8 mouse cellular contexts compared by ENCODE assay signal in the genomic region with DNA sequence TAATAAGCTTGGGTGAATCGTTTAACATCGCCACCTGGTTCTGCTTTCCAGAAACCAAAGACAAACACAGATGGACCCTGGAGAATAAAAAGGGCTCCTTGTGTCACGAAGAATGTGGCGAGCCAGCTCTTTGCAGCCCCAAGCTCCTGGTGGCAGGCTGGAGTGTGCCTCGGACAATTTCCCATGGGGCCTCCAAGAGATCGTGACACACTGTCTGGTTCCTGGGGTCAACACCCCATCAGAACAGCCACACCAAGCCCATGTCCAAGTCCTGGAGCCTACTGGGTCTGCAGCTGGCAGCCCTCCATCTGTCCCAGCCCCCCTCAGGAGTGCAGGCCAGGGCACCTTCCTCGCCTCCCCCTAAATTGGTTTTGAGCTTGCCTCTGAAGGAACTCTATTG. TPM values are rescaled to one million over a fixed set of nuclear protein-coding genes. Genes with fewer than 3 reads are reported as not detected.
DNase-seq lines count a peak whose midpoint lies in the region; ATAC-seq and TF ChIP-seq lines count a peak whose summit lies in the region.

No protein-coding gene starts in this region.

- H3K4me2 ChIP-seq in heart, embryonic 13.5 days: peak overlapping the region; percentile 96
- peak overlapping the region; percentile 92 for H3K4me2 ChIP-seq in embryonic facial prominence, embryonic 13.5 days
- H3K4me2 ChIP-seq in midbrain, embryonic 14.5 days (ENCODE audit: low read length): peak overlapping the region; percentile 74

- no peak for TF ChIP-seq CTCF in G1E (IDR thresholded peaks at IDR 0.05; ENCODE audit: low read depth, low read length)

- H3K4me1 ChIP-seq in heart, embryonic 13.5 days: peaks cover 21% of the 10 kb centered on the region
- peaks cover 42% of the 10 kb centered on the region for H3K4me1 ChIP-seq in G1E (ENCODE audit: insufficient read depth, low read depth, low read length)
- peaks cover 19% of the 10 kb centered on the region for H3K4me1 ChIP-seq in embryonic facial prominence, embryonic 13.5 days
- H3K4me1 ChIP-seq in limb, embryonic 10.5 days: peaks cover 29% of the 10 kb centered on the region
- H3K4me1 ChIP-seq in midbrain, embryonic 14.5 days (ENCODE audit: control insufficient read depth, insufficient read depth, low read length): peaks cover 13% of the 10 kb centered on the region

- DNase-seq in heart, adult 8-10 months (ENCODE audit: low spot score): no peak
- peak; percentile 38 for DNase-seq in G1E (ENCODE audit: low spot score)
- no peak for DNase-seq in limb, embryonic 10.5 days (ENCODE audit: low spot score)
- DNase-seq in midbrain, embryonic 14.5 days: peak; percentile 49
- DNase-seq in spleen, postnatal 4 days (ENCODE audit: low spot score in 2 of 2): no peak
- no peak for DNase-seq in urinary bladder, postnatal 4 days (ENCODE audit: low spot score in 2 of 2)

- H3K9ac ChIP-seq in heart, embryonic 13.5 days: peak overlapping the region; percentile 89
- peak overlapping the region; percentile 76 for H3K9ac ChIP-seq in embryonic facial prominence, embryonic 13.5 days
- peak overlapping the region; percentile 60 for H3K9ac ChIP-seq in midbrain, embryonic 14.5 days (replicated peaks; ENCODE audit: low read length)

- peak overlapping the region; percentile 84 for H3K27ac ChIP-seq in heart, embryonic 13.5 days (replicated peaks)
- H3K27ac ChIP-seq in embryonic facial prominence, embryonic 13.5 days: peak overlapping the region; percentile 69
- H3K27ac ChIP-seq in limb, embryonic 10.5 days: peak overlapping the region; percentile 90
- peak overlapping the region; percentile 82 for H3K27ac ChIP-seq in midbrain, embryonic 14.5 days (replicated peaks; ENCODE audit: low read depth, low read length)

- H3K9me3 ChIP-seq in heart, embryonic 13.5 days: no peaks in the 10 kb centered on the region
- H3K9me3 ChIP-seq in G1E (replicated peaks): no peaks in the 10 kb centered on the region
- H3K9me3 ChIP-seq in embryonic facial prominence, embryonic 13.5 days: no peaks in the 10 kb centered on the region
- H3K9me3 ChIP-seq in limb, embryonic 10.5 days (replicated peaks): no peaks in the 10 kb centered on the region
- H3K9me3 ChIP-seq in midbrain, embryonic 14.5 days (ENCODE audit: control insufficient read depth, low read length): no peaks in the 10 kb centered on the region

- peaks cover 4% of the 10 kb centered on the region for H3K36me3 ChIP-seq in heart, embryonic 13.5 days
- peaks cover 29% of the 10 kb centered on the region for H3K36me3 ChIP-seq in G1E (replicated peaks)
- H3K36me3 ChIP-seq in embryonic facial prominence, embryonic 13.5 days: 0 out of 2 replicates have a peak, but pooled peaks cover 3% of the 10 kb centered on the region
- H3K36me3 ChIP-seq in limb, embryonic 10.5 days: no peaks in the 10 kb centered on the region
- H3K36me3 ChIP-seq in midbrain, embryonic 14.5 days (ENCODE audit: control insufficient read depth, insufficient read depth, low read length): no peaks in the 10 kb centered on the region

- ATAC-seq in heart, embryonic 13.5 days (ENCODE audit: extremely low read depth, insufficient number of reproducible peaks, low FRiP score, low TSS enrichment): no peak
- peak; percentile 1; the same call in 1 of the 2 replicates for ATAC-seq in G1E (ENCODE audit: extremely low read depth, insufficient number of reproducible peaks, low FRiP score, poor library complexity, severe bottlenecking)
- 0 out of 2 replicates have a peak, but pooled peaks have one; percentile 8 for ATAC-seq in embryonic facial prominence, embryonic 13.5 days (ENCODE audit: insufficient number of reproducible peaks, insufficient read depth, low FRiP score, low TSS enrichment, low read depth)
- ATAC-seq in midbrain, embryonic 14.5 days (ENCODE audit: low FRiP score, low TSS enrichment): no peak

- H3K4me3 ChIP-seq in heart, embryonic 13.5 days: peak overlapping the region; percentile 68
- H3K4me3 ChIP-seq in G1E (ENCODE audit: low read depth, low read length): peak overlapping the region; percentile 79
- peak overlapping the region; percentile 58 for H3K4me3 ChIP-seq in embryonic facial prominence, embryonic 13.5 days
- peak overlapping the region; percentile 64 for H3K4me3 ChIP-seq in limb, embryonic 10.5 days
- H3K4me3 ChIP-seq in midbrain, embryonic 14.5 days (replicated peaks; ENCODE audit: low read depth, low read length): peak overlapping the region; percentile 49

- 22% methylated on average over 7 of the region's 7 CpGs for WGBS in heart, embryonic 13.5 days
- 9% methylated on average over 7 of the region's 7 CpGs for WGBS in embryonic facial prominence, embryonic 13.5 days
- 33% methylated on average over 7 of the region's 7 CpGs for WGBS in limb, embryonic 10.5 days
- 12% methylated on average over 7 of the region's 7 CpGs for WGBS in midbrain, embryonic 14.5 days

- H3K27me3 ChIP-seq in heart, embryonic 13.5 days (replicated peaks): peaks cover 7% of the 10 kb centered on the region
- 0 out of 2 replicates have a peak, but pooled peaks cover 11% of the 10 kb centered on the region for H3K27me3 ChIP-seq in G1E (ENCODE audit: insufficient read depth, low read length)
- no peaks in the 10 kb centered on the region for H3K27me3 ChIP-seq in embryonic facial prominence, embryonic 13.5 days
- 0 out of 2 replicates have a peak, but pooled peaks cover 5% of the 10 kb centered on the region for H3K27me3 ChIP-seq in limb, embryonic 10.5 days (ENCODE audit: low read depth, poor library complexity, severe bottlenecking)
- no peaks in the 10 kb centered on the region for H3K27me3 ChIP-seq in midbrain, embryonic 14.5 days (ENCODE audit: control insufficient read depth, insufficient read depth, low read length)

RNA-seq across cellular contexts. Expression of a gene that starts 0.5 kb away (rescaled TPM):
- 14.3 and 14.6 TPM in 2 replicates for polyA plus RNA-seq in heart, embryonic 13.5 days (2015; fragmentation: Nextera tagmentation; extraction: Ambion mirVana)
- total RNA-seq in heart, adult 8-10 months (2022): 10 to 100 TPM; 11.3 to 14.3 (median 12.1) TPM
- total RNA-seq in G1E (2014; fragmentation: Nextera tagmentation) (6.6 and 8.1 TPM in 2 replicates), G1E (2017) (10.7 TPM in 2 replicates)
- polyA plus RNA-seq in G1E (2012): 7.2 and 8.4 TPM in 2 replicates
- 11.6 and 11.7 TPM in 2 replicates for polyA plus RNA-seq in embryonic facial prominence, embryonic 13.5 days (2015; fragmentation: Nextera tagmentation; extraction: Ambion mirVana)
- polyA plus RNA-seq in limb, embryonic 10.5 days (2016; fragmentation: Nextera tagmentation; extraction: Ambion mirVana): 13.1 and 14.6 TPM in 2 replicates
- polyA plus RNA-seq in midbrain, embryonic 14.5 days (2014; fragmentation: Nextera tagmentation; extraction: Ambion mirVana): 5.8 and 6.3 TPM in 2 replicates

Comparison
In these comparisons a context has a peak if more than half of its experiments do, and no peak if none do; other contexts are left out.
1. ATAC-seq: peak in G1E (single experiment) and embryonic facial prominence, embryonic 13.5 days (single experiment); none in heart, embryonic 13.5 days (single experiment) and midbrain, embryonic 14.5 days (single experiment).
2. DNase-seq: peak in G1E (single experiment) and midbrain, embryonic 14.5 days (single experiment); none in heart, adult 8-10 months (single experiment), limb, embryonic 10.5 days (single experiment), spleen, postnatal 4 days (0 of 2) and urinary bladder, postnatal 4 days (0 of 2).
3. Peak in every context shown above with its lines, with median percentiles within 50 percentile points of each other: H3K27ac ChIP-seq, H3K4me2 ChIP-seq, H3K4me3 ChIP-seq and H3K9ac ChIP-seq.